Mouse (Mus musculus) C2C12 (cell line): ENCODE data around the gene BC051019.

Experiments
- CTCF ChIP-seq: IDR thresholded peaks from one replicate; pipeline ENCODE4 v1.5.1; 2011; ENCODE audit not compliant: control insufficient read depth, insufficient read depth, insufficient read length
- MAX ChIP-seq: IDR thresholded peaks from one replicate; pipeline ENCODE4 v1.6.1; 2011; ENCODE audit warnings: mild to moderate bottlenecking, control low read depth
- USF1 ChIP-seq: IDR thresholded peaks from one replicate; pipeline ENCODE4 v1.6.1; 2011; ENCODE audit warnings: low read depth, mild to moderate bottlenecking, control low read depth, moderate library complexity

- TF ChIP-seq CTCF (no peak), USF1 (no peak), MAX (no peak)
Measured at GRCm38 (mm10) chr7:109666664-109667063, 57.0 kb downstream of the BC051019 start.
